Mouse (Mus musculus): Measurements from ENCODE around the gene Lbh.

Lbh gene

DNA sequence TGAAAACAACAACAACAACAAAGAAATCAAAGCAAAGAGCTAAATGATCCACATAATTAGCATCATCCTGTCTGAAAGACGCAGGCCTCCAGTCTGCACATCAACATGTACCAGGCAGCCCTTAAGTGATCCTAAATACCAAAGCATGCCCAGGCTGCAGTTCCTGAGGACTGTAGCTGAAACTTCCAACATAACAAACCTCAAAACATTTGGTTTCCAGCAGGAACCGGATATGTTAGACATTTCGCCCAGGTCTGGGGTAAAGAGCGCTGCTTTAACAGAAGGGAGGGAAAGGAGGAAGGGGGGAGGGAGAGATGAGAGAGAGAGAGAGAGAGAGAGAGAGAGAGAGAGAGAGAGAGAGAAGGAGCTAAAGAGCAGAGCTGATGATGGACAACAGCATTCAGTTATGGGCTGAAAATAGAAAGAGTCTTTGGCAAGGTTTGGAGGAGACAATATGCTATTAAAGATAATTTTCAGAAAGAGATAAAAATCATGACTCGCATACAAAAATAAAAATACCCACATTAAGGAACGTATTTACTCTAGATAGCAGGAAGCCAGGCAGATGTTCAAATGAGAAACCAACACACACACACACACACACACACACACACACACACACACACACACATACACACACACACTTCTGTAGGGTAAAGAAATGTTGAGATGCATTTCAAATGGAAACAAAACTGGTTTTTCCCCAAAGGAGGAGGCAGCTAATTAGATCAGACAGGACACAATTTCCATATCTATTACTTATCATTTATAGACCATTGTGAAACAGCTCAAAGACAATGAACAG, 49.5 kb downstream of the Lbh start:
- DNase-seq (ENCODE audit: low spot score in 2 of 2), result no peak

- no peak for DNase-seq (ENCODE audit: low spot score in 2 of 2)
Observed at GRCm38 (mm10) chr17:72968666-72969065, 50.6 kb downstream of the Lbh start.

- no peak for DNase-seq (ENCODE audit: low spot score in 2 of 2)
Observed at GRCm38 (mm10) chr17:72970631-72971161, 52.6 kb downstream of the Lbh start.

DNA sequence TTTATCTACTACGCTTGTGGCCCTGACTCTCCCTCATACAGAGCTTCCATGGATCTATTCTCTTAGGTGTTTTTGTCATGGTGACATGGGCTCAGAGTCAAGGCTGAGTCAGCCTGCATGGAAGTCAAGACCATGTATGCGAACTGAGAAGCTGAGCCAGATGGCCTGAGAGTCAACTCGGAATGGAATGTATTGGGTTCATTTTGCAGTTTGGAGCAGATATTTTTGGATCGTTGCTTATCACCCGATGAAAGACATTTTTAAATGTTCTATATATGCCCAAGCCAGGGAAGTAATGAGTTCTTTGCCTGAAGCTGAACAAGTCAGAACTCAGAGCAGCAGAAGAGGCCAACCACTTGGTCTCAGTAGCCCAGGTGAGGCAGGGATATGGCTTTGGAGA, 54.9 kb downstream of the Lbh start:
- DNase-seq (ENCODE audit: low spot score in 2 of 2), result no peak

GRCm38 (mm10) chr17:72976258-72977231, 58.4 kb downstream of the Lbh start:
- no peak for DNase-seq (ENCODE audit: low spot score in 2 of 2)

- DNase-seq (ENCODE audit: low spot score in 2 of 2), result no peak
Observed at GRCm38 (mm10) chr17:72977616-72978015, 59.5 kb downstream of the Lbh start.

DNA sequence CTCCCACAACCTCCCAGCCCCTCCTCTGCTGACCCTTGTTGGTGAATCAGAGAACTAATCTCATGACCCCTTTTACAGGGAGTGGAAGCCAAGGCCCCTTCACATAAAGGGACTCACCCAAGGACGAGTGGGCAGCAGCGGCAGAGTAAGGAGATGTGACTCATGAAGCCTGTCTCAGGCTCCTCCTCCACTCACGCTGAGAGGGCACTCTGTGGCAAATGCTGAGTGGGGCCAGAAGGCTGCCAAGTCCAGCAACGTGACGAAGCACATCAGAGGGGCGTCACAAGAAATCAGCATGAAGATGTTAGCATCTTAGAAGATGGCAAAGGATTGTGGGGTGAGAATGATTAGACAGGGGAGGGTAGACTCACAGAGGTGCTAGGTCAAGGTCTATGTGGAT, 64.1 kb downstream of the Lbh start:
- DNase-seq (ENCODE audit: low spot score in 2 of 2), result no peak

GRCm38 (mm10) chr17:72983471-72983870, 65.4 kb downstream of the Lbh start:
- DNase-seq (ENCODE audit: low spot score in 2 of 2), result no peak

GRCm38 (mm10) chr17:72989025-72989424, 70.9 kb downstream of the Lbh start:
- no peak for DNase-seq (ENCODE audit: low spot score in 2 of 2)
